Mouse (Mus musculus) adrenal gland, postnatal 0 days (tissue): ENCODE measurements around the gene Dirc2. TPM values are rescaled to one million over a fixed set of nuclear protein-coding genes. Genes with fewer than 3 reads are reported as not detected.

Source experiments
- polyA plus RNA-seq: library from polyadenylated mRNA; unstranded; fragments of >200 nt; fragmentation: Nextera tagmentation; extraction: Ambion mirVana; gene quantifications from 2 replicates; pipeline ENCODE4 v1.2.1, GENCODE M21; 2015

Gene Dirc2
- polyA plus RNA-seq = 23.0 and 27.6 TPM in 2 replicates

GRCm38 (mm10) chr16:35768785-35769642 lies at the start of gene Dirc2:
Dirc2 (minus strand) TSS chr16:35769356.

GRCm38 (mm10) chr16:35769878-35770657 lies 912 bp upstream of the Dirc2 start, which contains the start of gene Hspbap1:
Hspbap1 (plus strand) TSS chr16:35770375.

Other genes with a start within 250 kb of the Dirc2 start
- gene Sema5b, start 228.2 kb downstream of the Dirc2 start, polyA plus RNA-seq = 5.5 and 16.7 TPM in 2 replicates
- 5.9 TPM in 2 replicates for gene Hspbap1, start 1.0 kb upstream of the Dirc2 start, polyA plus RNA-seq
- gene Parp14, start 102.2 kb upstream of the Dirc2 start, polyA plus RNA-seq = 2.3 and 3.6 TPM in 2 replicates
- gene Parp9, start 169.1 kb upstream of the Dirc2 start, polyA plus RNA-seq = 13.1 and 18.2 TPM in 2 replicates
- gene Dtx3l, start 169.8 kb upstream of the Dirc2 start, polyA plus RNA-seq = 4.4 and 5.1 TPM in 2 replicates
- gene Kpna1, start 209.4 kb upstream of the Dirc2 start, polyA plus RNA-seq = 13.0 and 19.4 TPM in 2 replicates